Mouse (Mus musculus) C2C12 (cell line): Measurements from ENCODE around the gene Mtf1.

ENCODE experiments used
- CTCF ChIP-seq: IDR thresholded peaks from one replicate; pipeline ENCODE4 v1.5.1; 2011; ENCODE audit not compliant: control insufficient read depth, insufficient read depth, insufficient read length
- FOSL1 ChIP-seq: IDR thresholded peaks from one replicate; pipeline ENCODE4 v1.8.0; 2011; ENCODE audit warnings: mild to moderate bottlenecking, low read length; ENCODE audit not compliant: poor library complexity, insufficient read depth, severe bottlenecking
- MAX ChIP-seq: IDR thresholded peaks from one replicate; pipeline ENCODE4 v1.6.1; 2011; ENCODE audit warnings: mild to moderate bottlenecking, control low read depth
- MYOG ChIP-seq: IDR thresholded peaks from one replicate; pipeline ENCODE4 v1.6.1; 2011; ENCODE audit not compliant: control insufficient read depth, insufficient read length; ENCODE audit errors: extremely low read depth
- USF1 ChIP-seq: IDR thresholded peaks from one replicate; pipeline ENCODE4 v1.6.1; 2011; ENCODE audit warnings: low read depth, mild to moderate bottlenecking, control low read depth, moderate library complexity

DNA sequence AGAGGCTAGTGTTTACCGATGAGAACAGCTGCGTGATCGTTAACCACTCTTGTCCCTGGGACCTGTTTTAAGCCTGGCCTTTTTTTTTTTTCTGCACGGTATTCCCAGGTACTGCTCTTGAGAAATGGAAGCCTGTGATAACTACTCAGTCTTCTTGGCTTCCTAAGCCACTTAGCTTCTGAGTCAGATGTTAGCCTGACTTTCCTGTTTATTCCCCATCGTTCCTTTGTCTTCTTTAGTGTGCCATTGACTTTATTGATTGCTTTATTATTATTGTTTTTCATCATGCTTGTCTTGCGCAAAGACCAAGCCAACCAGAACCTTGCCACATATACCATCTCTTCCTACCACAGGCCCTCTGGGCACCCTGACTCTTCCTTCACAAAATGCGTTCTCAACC lies 8.2 kb downstream of the Mtf1 start:
- TF ChIP-seq CTCF (no peak), FOSL1 (no peak), MAX (no peak), MYOG (no peak), USF1 (no peak)
